Mouse (Mus musculus) cerebellum, adult 9-10 months (tissue): ENCODE results near the gene Gm12666.
"Not testable (repeated sequence)": the region's sequence is repeated elsewhere in the genome, so short reads cannot be mapped to it uniquely, and the experiment has no call there.

Experiments used
- DNase-seq: peaks from one replicate; pipeline ENCODE4 v3.0.0; 2022

The Gm12666 gene

GRCm38 (mm10) chr4:92191649-92192048, at the start of gene Gm12666:
Gene Gm12666, minus strand, starts transcription at chr4:92191749.
- not testable (repeated sequence) for DNase-seq

DNA sequence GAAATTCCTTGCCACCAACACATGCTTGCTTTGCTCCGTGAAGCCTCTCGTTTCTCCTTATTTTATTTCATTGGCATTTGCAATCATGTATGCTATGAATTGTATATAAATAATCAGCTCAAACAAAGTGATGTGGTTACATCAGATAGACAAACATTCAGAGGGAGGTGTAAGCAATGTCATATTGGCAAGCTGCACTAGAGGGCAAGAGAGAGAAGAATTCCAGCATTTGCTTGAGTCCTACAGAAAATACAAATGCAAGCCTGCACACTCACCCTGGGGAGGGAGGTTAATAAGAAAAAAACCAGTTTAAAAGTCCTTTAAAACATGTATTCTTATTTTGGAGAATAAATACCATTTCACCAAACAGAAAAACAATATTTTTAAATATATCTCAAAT, 34.8 kb upstream of the Gm12666 start:
- no peak for DNase-seq

- DNase-seq: no peak
Observed at GRCm38 (mm10) chr4:92216286-92216685, 24.7 kb upstream of the Gm12666 start.

DNA sequence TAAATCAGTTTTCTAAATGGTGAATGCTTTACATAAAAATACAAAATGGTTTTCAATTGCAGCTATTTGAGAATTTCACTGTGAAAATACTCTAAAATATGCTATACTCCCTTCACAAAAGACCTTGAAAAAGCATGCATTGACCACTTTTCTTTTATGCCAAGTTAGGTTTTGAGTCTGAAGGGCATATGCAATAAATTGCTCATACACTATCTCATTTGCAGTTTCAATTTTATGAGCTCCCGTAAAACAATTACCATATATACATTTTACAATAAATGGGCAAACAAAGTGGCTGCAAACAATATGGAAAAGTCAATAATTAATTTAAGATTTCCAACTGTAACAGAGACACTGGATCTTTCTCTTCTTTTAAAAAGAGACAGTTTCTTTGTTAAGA, 38.9 kb downstream of the Gm12666 start:
- no peak for DNase-seq

- DNase-seq: no peak
Observed at GRCm38 (mm10) chr4:92147134-92147533, 44.4 kb downstream of the Gm12666 start, which contains the start of gene Izumo3. Gene Izumo3, minus strand, starts transcription at chr4:92147234.
